Mouse (Mus musculus) forebrain, embryonic 12.5 days (tissue): ENCODE results near the gene Lexm. TPM values are rescaled to one million over a fixed set of nuclear protein-coding genes. Genes with fewer than 3 reads are reported as not detected.

Experiments used
- ATAC-seq: fragments of 200-750 bp; cut with Nextera tagmentation; 2 replicates; pipeline ENCODE4 v1.8.0; 2017; ENCODE audit warnings: moderate TSS enrichment; ENCODE audit not compliant: low FRiP score
- H3K27ac ChIP-seq: fragments of 300-500 bp; sonication (generic); 2 replicates; pipeline ENCODE4 v1.5.1; 2016; ENCODE audit warnings: mild to moderate bottlenecking
- H3K27me3 ChIP-seq: fragments of 300-500 bp; sonication (generic); 2 replicates; pipeline ENCODE4 v1.6.1; 2016; ENCODE audit warnings: mild to moderate bottlenecking
- H3K36me3 ChIP-seq: fragments of 300-500 bp; sonication (generic); replicated peaks from 2 replicates; pipeline ENCODE4 v1.6.1; 2016; ENCODE audit warnings: mild to moderate bottlenecking
- H3K4me1 ChIP-seq: fragments of 300-500 bp; sonication (generic); 2 replicates; pipeline ENCODE4 v1.6.1; 2016
- H3K4me2 ChIP-seq: fragments of 300-500 bp; sonication (generic); 2 replicates; pipeline ENCODE4 v1.6.1; 2016; ENCODE audit warnings: mild to moderate bottlenecking, moderate library complexity
- H3K4me3 ChIP-seq: fragments of 300-500 bp; sonication (generic); replicated peaks from 2 replicates; pipeline ENCODE4 v1.5.1; 2016; ENCODE audit warnings: mild to moderate bottlenecking
- H3K9ac ChIP-seq: fragments of 300-500 bp; sonication (generic); 2 replicates; pipeline ENCODE4 v1.6.1; 2016; ENCODE audit warnings: mild to moderate bottlenecking
- H3K9me3 ChIP-seq: fragments of 300-500 bp; sonication (generic); 2 replicates; pipeline ENCODE4 v1.6.1; 2016
- WGBS: fragments of 180-500 bp; shearing (Covaris S2); methylation state at CpG from one replicate; pipeline ENCODE4 v1.1.7; 2016; 5-methylcytosine and 5-hydroxymethylcytosine counted together
- polyA plus RNA-seq: library from polyadenylated mRNA; unstranded; fragments of >200 nt; fragmentation: Nextera tagmentation; extraction: Ambion mirVana; gene quantifications from 2 replicates; pipeline ENCODE4 v1.2.1, GENCODE M21; 2016

The Lexm gene
- polyA plus RNA-seq, 1 experiment from 2014 or later: 0.42 TPM

- Histone ChIP-seq H3K4me2 (no peak overlapping the region), H3K36me3 (no peaks in the 10 kb centered on the region), H3K4me3 (no peak overlapping the region), H3K4me1 (no peaks in the 10 kb centered on the region), H3K27me3 (no peaks in the 10 kb centered on the region), H3K9me3 (no peaks in the 10 kb centered on the region), H3K9ac (no peak overlapping the region), H3K27ac (no peak overlapping the region)
- WGBS: 83% methylated on average over 9 of the region's 9 CpGs
- no peak for ATAC-seq
Measured at GRCm38 (mm10) chr4:106597055-106597454, 20.0 kb downstream of the Lexm start.

- H3K4me2 ChIP-seq: no peak overlapping the region
- ATAC-seq: no peak
- no peak overlapping the region for H3K27ac ChIP-seq
- H3K4me1 ChIP-seq: no peaks in the 10 kb centered on the region
- H3K9ac ChIP-seq: no peak overlapping the region
- 62% methylated on average over 3 of the region's 3 CpGs for WGBS
- H3K9me3 ChIP-seq: no peaks in the 10 kb centered on the region
- H3K4me3 ChIP-seq: no peak overlapping the region
- peaks cover 3% of the 10 kb centered on the region for H3K36me3 ChIP-seq
- no peaks in the 10 kb centered on the region for H3K27me3 ChIP-seq
Measured at GRCm38 (mm10) chr4:106596200-106596599, 20.8 kb downstream of the Lexm start.

- Histone ChIP-seq H3K4me3 (no peak overlapping the region), H3K36me3 (peaks cover 28% of the 10 kb centered on the region), H3K27ac (no peak overlapping the region), H3K9me3 (no peaks in the 10 kb centered on the region), H3K4me1 (no peaks in the 10 kb centered on the region), H3K4me2 (no peak overlapping the region), H3K27me3 (no peaks in the 10 kb centered on the region), H3K9ac (no peak overlapping the region)
- no peak for ATAC-seq
- WGBS: 61% methylated on average over 7 of the region's 7 CpGs
Measured at GRCm38 (mm10) chr4:106593636-106594035, 23.4 kb downstream of the Lexm start.

- H3K36me3 ChIP-seq: peaks cover 56% of the 10 kb centered on the region
- no peaks in the 10 kb centered on the region for H3K9me3 ChIP-seq
- 88% methylated on average over 9 of the region's 9 CpGs for WGBS
- ATAC-seq: no peak
- H3K27ac ChIP-seq: no peak overlapping the region
- H3K4me1 ChIP-seq: no peaks in the 10 kb centered on the region
- no peak overlapping the region for H3K4me3 ChIP-seq
- H3K4me2 ChIP-seq: no peak overlapping the region
- no peaks in the 10 kb centered on the region for H3K27me3 ChIP-seq
- H3K9ac ChIP-seq: no peak overlapping the region
Measured at GRCm38 (mm10) chr4:106590871-106591270, 26.2 kb downstream of the Lexm start.

GRCm38 (mm10) chr4:106590142-106590541 lies 26.9 kb downstream of the Lexm start:
- H3K4me3 ChIP-seq: no peak overlapping the region
- 88% methylated on average over 9 of the region's 9 CpGs for WGBS
- no peak overlapping the region for H3K9ac ChIP-seq
- no peak overlapping the region for H3K4me2 ChIP-seq
- H3K4me1 ChIP-seq: no peaks in the 10 kb centered on the region
- H3K9me3 ChIP-seq: no peaks in the 10 kb centered on the region
- peaks cover 63% of the 10 kb centered on the region for H3K36me3 ChIP-seq
- H3K27me3 ChIP-seq: no peaks in the 10 kb centered on the region
- no peak overlapping the region for H3K27ac ChIP-seq
- no peak for ATAC-seq

- H3K9me3 ChIP-seq: no peaks in the 10 kb centered on the region
- no peak overlapping the region for H3K4me2 ChIP-seq
- H3K36me3 ChIP-seq: peaks cover 94% of the 10 kb centered on the region
- WGBS: 89% methylated on average over 6 of the region's 6 CpGs
- H3K9ac ChIP-seq: no peak overlapping the region
- no peak for ATAC-seq
- H3K27ac ChIP-seq: no peak overlapping the region
- no peaks in the 10 kb centered on the region for H3K27me3 ChIP-seq
- H3K4me3 ChIP-seq: no peak overlapping the region
- H3K4me1 ChIP-seq: no peaks in the 10 kb centered on the region
Measured at GRCm38 (mm10) chr4:106587075-106587474, 30.0 kb downstream of the Lexm start.

- Histone ChIP-seq H3K9ac (no peak overlapping the region), H3K4me2 (no peak overlapping the region), H3K27me3 (no peaks in the 10 kb centered on the region), H3K9me3 (no peaks in the 10 kb centered on the region), H3K27ac (no peak overlapping the region), H3K4me3 (no peak overlapping the region), H3K36me3 (peaks cover 100% of the 10 kb centered on the region), H3K4me1 (no peaks in the 10 kb centered on the region)
- 93% methylated on average over 4 of the region's 4 CpGs for WGBS
- no peak for ATAC-seq
Measured at GRCm38 (mm10) chr4:106584665-106585064, 32.4 kb downstream of the Lexm start.

GRCm38 (mm10) chr4:106582428-106583153 lies 34.5 kb downstream of the Lexm start:
- Histone ChIP-seq H3K4me1 (no peaks in the 10 kb centered on the region), H3K4me3 (no peak overlapping the region), H3K36me3 (peaks cover 100% of the 10 kb centered on the region), H3K27me3 (no peaks in the 10 kb centered on the region), H3K27ac (no peak overlapping the region), H3K9ac (no peak overlapping the region), H3K9me3 (no peaks in the 10 kb centered on the region), H3K4me2 (no peak overlapping the region)
- ATAC-seq: no peak
- WGBS: 92% methylated on average over 12 of the region's 12 CpGs

- Histone ChIP-seq H3K4me3 (no peak overlapping the region), H3K9ac (no peak overlapping the region), H3K4me2 (no peak overlapping the region), H3K27ac (no peak overlapping the region), H3K4me1 (no peaks in the 10 kb centered on the region), H3K9me3 (no peaks in the 10 kb centered on the region), H3K27me3 (no peaks in the 10 kb centered on the region), H3K36me3 (peaks cover 99% of the 10 kb centered on the region)
- 96% methylated on average over 15 of the region's 15 CpGs for WGBS
- no peak for ATAC-seq
Measured at GRCm38 (mm10) chr4:106581865-106582204, 35.2 kb downstream of the Lexm start.

- Histone ChIP-seq H3K4me2 (no peak overlapping the region), H3K4me1 (no peaks in the 10 kb centered on the region), H3K9ac (no peak overlapping the region), H3K27me3 (no peaks in the 10 kb centered on the region), H3K27ac (no peak overlapping the region), H3K36me3 (peaks cover 99% of the 10 kb centered on the region), H3K9me3 (no peaks in the 10 kb centered on the region), H3K4me3 (no peak overlapping the region)
- ATAC-seq: no peak
- WGBS: 89% methylated on average over 14 of the region's 14 CpGs
Measured at GRCm38 (mm10) chr4:106581176-106581864, 35.7 kb downstream of the Lexm start.

- H3K4me3 ChIP-seq: no peak overlapping the region
- H3K27ac ChIP-seq: no peak overlapping the region
- H3K4me2 ChIP-seq: no peak overlapping the region
- H3K4me1 ChIP-seq: no peaks in the 10 kb centered on the region
- H3K27me3 ChIP-seq: no peaks in the 10 kb centered on the region
- peaks cover 99% of the 10 kb centered on the region for H3K36me3 ChIP-seq
- no peaks in the 10 kb centered on the region for H3K9me3 ChIP-seq
- no peak for ATAC-seq
- WGBS: 80% methylated on average over 7 of the region's 7 CpGs
- H3K9ac ChIP-seq: no peak overlapping the region
Measured at GRCm38 (mm10) chr4:106577511-106577910, 39.5 kb downstream of the Lexm start.

- Histone ChIP-seq H3K36me3 (peaks cover 98% of the 10 kb centered on the region), H3K4me2 (no peak overlapping the region), H3K9me3 (no peaks in the 10 kb centered on the region), H3K4me3 (no peak overlapping the region), H3K27ac (no peak overlapping the region), H3K4me1 (no peaks in the 10 kb centered on the region), H3K9ac (no peak overlapping the region), H3K27me3 (no peaks in the 10 kb centered on the region)
- ATAC-seq: no peak
- 95% methylated on average over 8 of the region's 8 CpGs for WGBS
Measured at GRCm38 (mm10) chr4:106575022-106575421, 42.0 kb downstream of the Lexm start.
